Mouse (Mus musculus): ENCODE measurements around the gene Tlx3.

The Tlx3 gene

GRCm38 (mm10) chr11:33203383-33204328 lies at the start of gene Tlx3:
Gene Tlx3, minus strand, starts transcription at chr11:33203589.
- DNase-seq, result no peak

- DNase-seq, result no peak
Observed at GRCm38 (mm10) chr11:33240295-33240694, 36.9 kb upstream of the Tlx3 start.

- DNase-seq, result no peak
Observed at GRCm38 (mm10) chr11:33234134-33234533, 30.7 kb upstream of the Tlx3 start.

GRCm38 (mm10) chr11:33232056-33232455 lies 28.7 kb upstream of the Tlx3 start:
- no peak for DNase-seq

GRCm38 (mm10) chr11:33228186-33228585 lies 24.8 kb upstream of the Tlx3 start:
- no peak for DNase-seq

- DNase-seq, result no peak
Observed at GRCm38 (mm10) chr11:33226516-33226915, 23.1 kb upstream of the Tlx3 start.

- no peak for DNase-seq
Observed at GRCm38 (mm10) chr11:33221566-33222365, 18.4 kb upstream of the Tlx3 start.

- DNase-seq, result no peak
Observed at GRCm38 (mm10) chr11:33220763-33221162, 17.4 kb upstream of the Tlx3 start.

GRCm38 (mm10) chr11:33217384-33218079 lies 14.1 kb upstream of the Tlx3 start:
- DNase-seq, result no peak

GRCm38 (mm10) chr11:33207411-33207810 lies 4.0 kb upstream of the Tlx3 start:
- DNase-seq, result no peak

GRCm38 (mm10) chr11:33204966-33205365 lies 1.6 kb upstream of the Tlx3 start:
- no peak for DNase-seq

- DNase-seq, result no peak
Observed at GRCm38 (mm10) chr11:33204329-33204705, 928 bp upstream of the Tlx3 start.

GRCm38 (mm10) chr11:33202972-33203371 lies 417 bp downstream of the Tlx3 start:
- DNase-seq, result no peak

- no peak for DNase-seq
Observed at GRCm38 (mm10) chr11:33202296-33202695, 1.1 kb downstream of the Tlx3 start.

- DNase-seq, result no peak
Observed at GRCm38 (mm10) chr11:33201626-33202010, 1.8 kb downstream of the Tlx3 start.

- no peak for DNase-seq
Observed at GRCm38 (mm10) chr11:33200764-33201625, 2.4 kb downstream of the Tlx3 start.

- no peak for DNase-seq
Observed at GRCm38 (mm10) chr11:33199906-33200763, 3.3 kb downstream of the Tlx3 start.

GRCm38 (mm10) chr11:33199117-33199514 lies 4.3 kb downstream of the Tlx3 start:
- DNase-seq, result no peak

GRCm38 (mm10) chr11:33198351-33199116 lies 4.9 kb downstream of the Tlx3 start:
- DNase-seq, result no peak

- DNase-seq, result no peak
Observed at GRCm38 (mm10) chr11:33197673-33198072, 5.7 kb downstream of the Tlx3 start.

Data from spleen, adult 18-20 months (tissue).